Mouse (Mus musculus): ENCODE data around the gene Tgif2.

- no peak for TF ChIP-seq POLR2A (IDR thresholded peaks at IDR 0.05; ENCODE audit: borderline replicate concordance, control insufficient read depth, low read depth, low read length)
- TF ChIP-seq CTCF (IDR thresholded peaks at IDR 0.05; ENCODE audit: control insufficient read depth, insufficient read depth, low read length), result no peak
These were observed 17.6 kb downstream of the Tgif2 start for GRCm38 (mm10) chr2:156857385-156857791.
